Mouse (Mus musculus): ENCODE measurements around the gene Rps12-ps3. TPM values are rescaled to one million over a fixed set of nuclear protein-coding genes. Genes with fewer than 3 reads are reported as not detected.

The Rps12-ps3 gene
- 100 to 1,000 TPM; 716 to 892 TPM for total RNA-seq (2021)
- long read RNA-seq, experiment 1, transcript Rps12-ps3-201 (1 exons, 494 nt), result major isoform, 15 of 15 reads
- long read RNA-seq, experiment 1, partial matches to known transcripts, result 0 of 15 reads
- long read RNA-seq, experiment 1, other reads (novel, unspliced or antisense), result 0 of 15 reads
- long read RNA-seq, experiment 2, transcript Rps12-ps3-201 (1 exons, 494 nt), result major isoform, 13 of 13 reads
- long read RNA-seq, experiment 2, partial matches to known transcripts, result 0 of 13 reads
- long read RNA-seq, experiment 2, other reads (novel, unspliced or antisense), result 0 of 13 reads

DNA sequence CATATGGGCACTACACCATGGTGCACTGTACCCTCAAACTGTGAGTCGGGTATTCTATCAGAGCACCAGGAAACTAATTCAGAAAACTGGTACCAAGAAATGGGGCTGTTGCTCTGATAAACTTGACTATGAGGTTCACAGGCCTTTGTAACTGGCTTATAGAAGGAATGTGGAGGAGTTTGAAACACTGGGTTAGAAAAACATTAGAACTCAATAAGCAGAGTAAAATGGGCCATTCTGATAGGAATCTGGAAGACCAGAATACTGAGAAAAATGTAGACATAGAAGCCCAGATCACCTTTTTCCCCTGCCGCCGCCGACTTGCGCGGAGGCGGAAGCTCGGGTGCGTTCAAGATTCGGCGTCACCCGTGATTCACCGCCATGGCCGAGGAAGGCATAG, at the start of gene Rps12-ps3:
TSS of gene Rps12-ps3 (plus strand) at position 301 of the 400 bp plus-strand sequence.
- DNase-seq (ENCODE audit: low spot score in 2 of 2), result no peak

DNA sequence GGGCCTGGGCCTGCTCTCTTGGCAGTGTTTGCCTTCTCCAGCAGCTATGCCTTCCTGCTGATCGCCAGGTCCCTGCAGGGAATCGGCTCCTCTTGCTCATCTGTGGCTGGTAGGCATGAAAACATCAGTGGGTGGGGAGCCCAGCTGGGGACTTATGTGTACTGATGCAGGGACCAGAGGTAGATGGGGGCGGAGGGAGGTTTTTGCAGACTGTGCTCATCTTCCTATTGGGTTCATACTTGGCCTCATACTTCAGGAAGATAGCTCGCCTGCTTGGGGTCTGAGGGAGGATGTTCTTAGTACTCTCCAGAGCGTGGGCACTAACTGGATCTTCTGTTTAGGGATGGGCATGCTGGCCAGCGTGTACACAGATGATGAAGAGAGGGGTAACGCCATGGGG, 48.9 kb upstream of the Rps12-ps3 start:
- DNase-seq (ENCODE audit: low spot score in 2 of 2), result no peak

DNA sequence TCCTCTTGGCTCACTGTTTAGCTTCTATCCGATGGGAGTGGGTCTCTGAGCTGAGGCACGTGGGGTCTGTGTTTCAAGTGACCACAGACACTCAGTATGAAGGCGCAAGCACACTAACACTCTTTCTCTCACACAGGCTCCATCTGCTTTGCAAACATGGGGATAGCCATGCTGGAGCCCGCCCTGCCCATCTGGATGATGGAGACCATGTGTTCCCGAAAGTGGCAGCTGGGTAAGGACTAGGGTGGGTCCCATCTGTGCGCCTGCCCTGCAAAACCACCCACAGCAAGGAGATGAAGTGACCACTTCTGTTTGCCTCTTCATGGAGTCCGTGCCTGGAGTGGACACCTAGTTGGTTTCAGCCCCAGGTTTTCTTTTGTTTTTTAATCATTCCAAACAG, 45.7 kb upstream of the Rps12-ps3 start:
- no peak for DNase-seq (ENCODE audit: low spot score in 2 of 2)

DNA sequence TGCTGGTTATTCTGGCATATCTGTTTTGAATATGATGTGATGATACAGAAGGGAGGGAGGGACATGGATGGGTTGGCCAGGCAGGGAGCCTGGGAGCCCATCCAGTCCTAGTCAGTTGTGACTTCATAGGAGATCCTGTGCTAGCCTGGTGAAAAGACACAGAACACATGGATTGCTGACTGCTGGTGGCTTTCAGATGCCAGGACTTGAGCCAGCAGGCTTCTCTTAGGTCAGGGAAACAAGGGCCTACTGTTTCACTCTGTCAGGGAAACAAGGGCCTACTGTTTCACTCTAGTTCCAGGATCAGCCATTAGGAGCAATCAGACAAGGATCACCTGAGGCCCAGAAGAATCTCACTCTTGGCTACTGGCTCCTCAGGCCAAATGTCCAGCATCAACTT, 41.2 kb upstream of the Rps12-ps3 start:
- DNase-seq (ENCODE audit: low spot score in 2 of 2), result no peak

GRCm38 (mm10) chr19:59282001-59282400, 40.1 kb upstream of the Rps12-ps3 start:
- no peak for DNase-seq (ENCODE audit: low spot score in 2 of 2)

DNA sequence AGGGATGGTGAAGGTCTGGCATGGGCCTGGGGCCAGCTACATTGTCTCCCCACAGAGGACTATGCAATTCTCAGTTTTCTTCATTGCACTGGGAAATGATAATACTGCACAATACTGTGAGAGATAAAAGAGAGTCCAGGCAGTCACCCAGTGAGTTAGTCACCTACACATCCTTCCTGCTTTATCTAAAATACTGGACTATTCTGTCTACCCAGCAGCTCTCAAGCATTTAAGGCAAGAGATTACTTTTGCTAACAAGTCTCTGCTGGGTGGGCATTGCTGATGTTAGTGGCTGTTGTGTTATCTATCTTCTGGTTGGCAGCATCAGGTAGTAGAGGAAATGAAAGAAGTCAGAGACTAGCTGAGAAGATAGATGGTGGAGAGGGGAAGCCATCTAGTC, 33.0 kb upstream of the Rps12-ps3 start:
- DNase-seq (ENCODE audit: low spot score in 2 of 2), result no peak

DNA sequence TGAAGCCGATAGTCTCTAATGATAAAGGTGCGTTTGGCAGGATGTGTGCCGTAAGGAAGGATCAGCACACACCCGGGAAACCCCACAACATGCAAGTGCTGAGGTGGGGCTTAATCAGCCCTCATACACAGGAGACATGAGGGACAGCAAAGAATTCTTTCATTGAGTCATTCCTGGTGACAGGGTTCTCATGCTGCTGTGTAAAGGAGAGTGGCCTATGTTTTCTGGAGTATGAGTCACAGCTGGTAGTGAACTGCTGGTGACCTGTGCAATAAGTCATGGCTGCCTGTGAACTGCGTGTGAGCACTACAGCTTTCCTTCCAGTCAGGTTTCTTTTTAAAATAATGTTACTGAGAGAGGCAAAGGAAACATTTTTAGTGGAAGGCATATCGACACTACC, 32.3 kb upstream of the Rps12-ps3 start:
- DNase-seq (ENCODE audit: low spot score in 2 of 2), result no peak

- DNase-seq (ENCODE audit: low spot score in 2 of 2), result no peak
Measured at GRCm38 (mm10) chr19:59292183-59292839, 29.8 kb upstream of the Rps12-ps3 start.

DNA sequence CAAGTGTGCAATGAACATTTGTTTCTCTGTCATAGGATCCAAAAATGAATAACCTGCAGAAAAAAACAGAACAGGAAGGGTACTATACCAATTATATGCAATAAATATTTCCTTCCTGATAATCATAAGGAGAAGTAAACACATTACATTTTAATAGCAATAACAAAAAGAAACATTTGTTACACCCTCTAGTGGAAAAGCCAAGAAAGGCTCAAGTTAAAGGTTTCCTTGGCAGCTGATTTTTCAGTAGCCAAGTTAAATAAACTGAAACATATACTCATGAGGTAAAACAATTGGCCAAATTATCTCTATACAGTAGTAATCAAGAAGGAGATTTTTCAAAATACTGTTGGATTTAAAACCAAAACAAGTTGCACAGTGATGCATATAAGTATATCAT, 6.8 kb upstream of the Rps12-ps3 start:
- no peak for DNase-seq (ENCODE audit: low spot score in 2 of 2)

DNA sequence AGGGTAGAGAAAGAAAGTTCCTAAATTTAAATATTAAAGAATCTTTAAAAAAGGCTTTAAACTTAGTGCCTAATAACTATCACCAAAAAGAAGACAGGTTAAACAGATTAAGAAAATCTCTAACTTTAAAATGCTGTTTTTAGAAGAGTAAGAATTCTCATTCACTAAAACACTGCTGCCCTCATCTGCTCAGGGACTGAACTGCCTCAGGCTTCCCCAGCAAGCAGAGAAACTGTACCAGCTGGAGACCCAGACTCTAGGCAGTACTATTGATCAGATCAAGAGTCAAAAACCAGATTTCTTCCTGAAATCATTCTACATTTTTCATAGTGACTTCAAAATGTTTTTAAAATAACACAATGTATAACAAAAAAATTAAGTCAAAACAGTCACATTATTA, 5.5 kb upstream of the Rps12-ps3 start:
- DNase-seq (ENCODE audit: low spot score in 2 of 2), result no peak

DNA sequence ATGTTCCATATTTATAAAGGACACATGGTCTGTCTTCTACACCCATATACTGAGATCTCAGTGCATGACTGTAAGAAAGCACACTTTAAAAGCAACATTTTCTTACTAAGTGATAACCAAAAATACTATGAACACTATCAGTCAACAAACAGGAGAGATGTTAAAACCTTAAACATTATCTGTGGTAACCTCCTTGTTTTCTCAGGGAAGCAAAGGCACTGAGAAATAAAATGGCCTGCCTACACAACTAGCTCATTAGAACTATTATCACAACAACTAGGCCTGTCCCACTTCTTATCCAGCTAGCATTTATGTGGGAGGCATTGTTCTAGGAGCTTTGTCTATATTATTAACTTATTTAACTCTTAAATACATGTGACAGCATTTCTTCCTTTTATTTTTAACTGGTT, 8.7 kb downstream of the Rps12-ps3 start:
- DNase-seq (ENCODE audit: low spot score in 2 of 2), result no peak

GRCm38 (mm10) chr19:59336655-59337054, 14.6 kb downstream of the Rps12-ps3 start:
- no peak for DNase-seq (ENCODE audit: low spot score in 2 of 2)

GRCm38 (mm10) chr19:59337872-59338681, 16.0 kb downstream of the Rps12-ps3 start:
- DNase-seq (ENCODE audit: low spot score in 2 of 2), result no peak

- no peak for DNase-seq (ENCODE audit: low spot score in 2 of 2)
Measured at GRCm38 (mm10) chr19:59339908-59340307, 17.8 kb downstream of the Rps12-ps3 start.

DNA sequence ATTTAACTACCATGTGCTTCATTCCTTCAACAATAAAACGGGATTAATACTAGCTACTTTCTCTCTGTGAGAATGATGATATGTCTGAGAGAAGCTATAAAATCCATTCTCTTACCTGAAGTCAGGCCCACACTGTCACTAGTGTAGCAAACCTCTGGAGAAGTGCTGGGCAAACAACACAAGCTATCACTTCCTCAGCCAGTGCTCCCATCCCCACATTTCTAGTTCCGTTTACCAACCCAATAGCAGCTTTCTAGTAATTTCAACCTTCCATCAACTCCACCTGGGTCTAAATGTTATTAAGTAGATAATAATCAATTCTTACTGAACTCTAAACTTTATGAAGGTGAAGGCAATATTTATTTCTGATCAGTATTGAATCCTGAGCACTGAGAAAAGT, 20.9 kb downstream of the Rps12-ps3 start:
- no peak for DNase-seq (ENCODE audit: low spot score in 2 of 2)

GRCm38 (mm10) chr19:59344304-59344711, 22.2 kb downstream of the Rps12-ps3 start:
- peak in 1 of 2 experiments; percentile 21 for DNase-seq (ENCODE audit: low spot score in 2 of 2)

DNA sequence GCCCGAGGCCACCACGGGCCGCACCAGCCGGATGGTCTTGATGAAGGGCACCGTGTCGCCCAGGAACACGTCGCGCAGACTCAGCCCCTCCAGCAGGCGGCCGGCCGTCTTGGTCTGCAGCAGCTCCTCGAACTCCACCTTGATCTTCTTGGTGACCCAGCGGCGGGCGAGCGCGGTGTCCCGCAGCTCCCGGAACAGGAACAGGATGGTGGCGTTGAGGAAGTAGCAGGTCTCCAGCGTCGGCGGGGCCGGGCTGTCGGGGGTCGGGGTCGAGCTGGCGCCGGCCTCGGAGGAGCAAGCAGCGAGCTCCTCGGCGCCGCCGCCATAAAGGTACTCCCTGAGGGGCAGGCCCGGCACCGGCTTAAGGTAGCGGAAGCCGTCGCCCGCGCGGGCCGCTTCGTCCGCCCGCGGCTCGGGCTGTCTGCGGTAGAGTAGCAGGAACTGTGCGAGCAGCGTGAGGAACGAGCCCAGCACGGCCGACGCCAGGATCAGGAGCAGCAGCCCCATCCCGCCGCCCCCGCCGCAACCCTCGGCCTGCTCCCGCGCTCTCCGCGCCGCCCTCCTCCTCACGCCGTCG, 23.1 kb downstream of the Rps12-ps3 start:
- DNase-seq (ENCODE audit: low spot score in 2 of 2), result peak; percentile 33 to 49

DNA sequence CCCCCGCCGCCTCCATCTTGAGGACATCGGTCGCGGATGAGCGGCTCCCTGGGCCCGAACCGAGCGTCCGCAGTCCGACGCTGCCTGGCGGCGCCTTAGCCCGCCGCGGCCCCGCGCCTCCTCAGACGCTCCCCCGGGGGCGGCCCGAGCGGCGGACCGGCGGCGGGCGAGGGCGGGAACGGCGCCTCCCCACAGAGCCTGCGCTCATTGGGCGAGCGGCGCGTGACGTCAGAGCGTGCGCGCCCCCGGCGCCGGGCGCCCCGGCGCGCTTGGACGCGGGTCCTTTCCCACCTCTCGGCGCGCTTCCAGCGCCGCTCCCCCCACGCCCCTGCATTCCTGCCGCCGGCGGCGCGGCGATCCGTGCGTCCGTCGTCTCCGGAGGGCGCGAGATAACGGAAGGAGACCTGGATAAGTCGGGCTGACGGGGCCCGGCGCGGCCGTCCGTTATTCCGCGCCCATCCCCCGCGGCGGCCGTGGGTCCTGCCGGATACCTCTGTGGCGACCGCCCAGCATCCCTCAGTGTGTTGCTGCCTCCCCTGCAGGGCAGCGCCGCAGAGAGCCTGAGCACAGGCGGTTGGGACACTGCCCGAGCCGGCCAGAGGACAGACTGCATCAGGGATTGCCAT, 23.7 kb downstream of the Rps12-ps3 start, which contains the start of gene Pdzd8:
TSS of gene Pdzd8 (minus strand) at position 123 of the 626 bp plus-strand sequence.
- peak; percentile 83 to 90 for DNase-seq (ENCODE audit: low spot score in 2 of 2)

- DNase-seq (ENCODE audit: low spot score in 2 of 2), result no peak
Measured at GRCm38 (mm10) chr19:59346325-59346724, 24.2 kb downstream of the Rps12-ps3 start.

DNA sequence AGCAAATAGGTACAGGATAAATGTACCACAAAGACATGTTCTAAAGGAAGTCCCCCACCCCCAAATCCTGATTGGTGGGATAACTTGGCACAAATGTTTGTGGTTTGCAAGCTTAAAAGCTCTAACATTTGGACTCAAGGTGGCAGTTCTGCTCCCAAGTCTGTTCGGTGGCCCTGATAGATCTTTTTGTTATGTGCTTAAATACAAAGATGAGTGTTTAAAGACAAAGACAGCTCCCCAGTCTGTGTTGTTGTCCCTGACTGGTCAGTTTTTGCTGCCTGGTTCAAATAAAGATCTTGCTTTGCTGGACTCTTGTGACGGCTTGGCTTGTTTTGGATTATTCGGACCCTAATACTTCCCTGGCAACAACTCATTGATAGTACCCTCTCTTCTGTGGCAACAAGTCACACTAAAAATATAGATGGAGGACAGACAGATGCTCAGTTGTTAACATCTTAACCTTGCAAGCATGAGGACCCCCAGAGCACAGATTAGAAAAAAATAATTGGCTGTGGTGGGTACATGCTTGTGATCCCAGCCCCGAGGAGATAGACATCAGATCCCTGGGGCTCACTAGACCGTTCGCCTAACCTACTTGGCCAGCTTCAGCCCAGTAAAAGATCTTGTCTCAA, 27.4 kb downstream of the Rps12-ps3 start:
- DNase-seq (ENCODE audit: low spot score in 2 of 2), result no peak

Data from gastrocnemius, postnatal 4 days (tissue).